Mouse (Mus musculus) C2C12 (cell line): ENCODE data around the gene Klhdc9.

Source experiments
- CEBPB ChIP-seq: IDR thresholded peaks from one replicate; pipeline ENCODE4 v1.6.1; 2011; ENCODE audit warnings: low read depth, mild to moderate bottlenecking, control low read depth, moderate library complexity
- CTCF ChIP-seq: IDR thresholded peaks from one replicate; pipeline ENCODE4 v1.5.1; 2011; ENCODE audit not compliant: control insufficient read depth, insufficient read depth, insufficient read length
- MAX ChIP-seq: IDR thresholded peaks from one replicate; pipeline ENCODE4 v1.6.1; 2011; ENCODE audit warnings: mild to moderate bottlenecking, control low read depth
- MYOG ChIP-seq: IDR thresholded peaks from one replicate; pipeline ENCODE4 v1.6.1; 2011; ENCODE audit not compliant: control insufficient read depth, insufficient read length; ENCODE audit errors: extremely low read depth
- USF1 ChIP-seq: IDR thresholded peaks from one replicate; pipeline ENCODE4 v1.6.1; 2011; ENCODE audit warnings: low read depth, mild to moderate bottlenecking, control low read depth, moderate library complexity

DNA sequence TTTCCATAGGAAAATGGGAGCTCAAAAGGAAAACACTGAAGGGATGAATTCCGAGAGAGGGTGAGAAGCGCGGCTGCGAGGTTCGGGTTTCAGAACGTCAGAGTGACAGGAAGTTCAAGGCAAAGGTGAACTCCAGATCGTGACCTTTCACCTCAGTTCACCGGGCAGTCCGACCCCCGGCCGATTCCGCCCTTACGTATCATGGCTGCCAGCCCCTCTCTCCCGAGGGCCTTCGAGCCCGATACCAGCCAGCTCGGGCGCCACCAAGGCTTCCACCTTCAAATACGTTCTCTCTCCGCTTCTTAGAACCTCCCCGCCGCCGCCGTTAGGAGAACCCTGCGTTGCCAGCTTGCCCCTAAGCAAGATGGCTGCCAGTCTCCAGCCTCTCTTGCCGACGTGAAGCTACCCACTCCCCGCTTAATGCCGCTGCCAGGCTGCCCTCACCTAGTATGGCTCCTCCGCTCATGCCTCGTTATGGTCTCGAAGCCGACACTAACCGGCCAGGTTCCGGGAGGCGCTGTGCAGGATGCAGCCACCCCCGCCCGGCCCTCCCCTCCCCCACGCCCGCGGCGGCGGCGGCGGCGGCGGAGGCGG, 31.7 kb downstream of the Klhdc9 start, which contains the start of gene Dedd:
- TF ChIP-seq MYOG: no peak
- no peak for TF ChIP-seq CTCF
- no peak for TF ChIP-seq MAX
- TF ChIP-seq USF1: no peak
- TF ChIP-seq CEBPB: no peak
